Mouse (Mus musculus) C2C12 (cell line): ENCODE results near the gene Inpp5a.

Experiments
- CEBPB ChIP-seq: IDR thresholded peaks from one replicate; pipeline ENCODE4 v1.6.1; 2011; ENCODE audit warnings: low read depth, mild to moderate bottlenecking, control low read depth, moderate library complexity
- CTCF ChIP-seq: IDR thresholded peaks from one replicate; pipeline ENCODE4 v1.5.1; 2011; ENCODE audit not compliant: control insufficient read depth, insufficient read depth, insufficient read length
- MAX ChIP-seq: IDR thresholded peaks from one replicate; pipeline ENCODE4 v1.6.1; 2011; ENCODE audit warnings: mild to moderate bottlenecking, control low read depth

DNA sequence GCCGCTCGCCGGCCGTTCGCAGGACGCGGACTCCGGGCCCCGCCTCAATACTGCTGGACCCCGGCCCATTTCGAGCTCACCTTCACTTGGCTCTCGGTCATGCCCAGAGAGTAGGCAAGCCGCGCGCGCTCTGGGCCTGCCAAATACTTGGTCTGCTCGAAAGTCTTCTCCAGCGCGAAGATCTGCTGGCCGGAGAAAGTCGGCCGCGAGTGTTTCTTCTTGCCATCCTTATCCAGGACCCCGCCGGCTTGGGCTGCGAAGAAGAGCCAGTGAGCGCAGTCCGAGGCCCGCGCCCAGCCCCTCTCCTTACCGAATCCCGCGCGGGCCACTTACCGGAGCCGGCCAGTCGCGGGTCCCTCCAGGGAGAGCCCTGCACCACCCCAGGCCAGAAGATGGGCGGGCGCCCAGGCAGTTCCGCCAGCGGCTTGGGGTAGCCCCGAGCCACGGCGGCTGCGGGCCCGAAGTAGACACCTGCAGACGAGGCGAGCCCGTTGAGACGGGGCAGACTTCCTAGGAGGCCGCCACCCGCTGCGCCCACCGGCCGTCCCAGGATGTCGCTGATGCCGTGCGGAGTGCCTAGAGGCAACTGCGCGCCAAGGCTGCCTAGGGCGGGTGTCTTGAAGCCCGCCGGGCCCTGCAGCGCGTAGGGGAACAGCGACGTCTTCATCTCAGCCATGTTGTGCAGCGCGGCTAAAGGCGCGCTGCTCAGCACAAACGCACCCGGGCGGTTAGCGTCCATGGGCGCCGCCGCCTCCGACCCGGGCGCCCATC lies 193.1 kb downstream of the Inpp5a start:
- TF ChIP-seq CTCF = no peak
- TF ChIP-seq MAX = no peak
- no peak for TF ChIP-seq CEBPB
